Mouse (Mus musculus) right cerebral cortex, postnatal 36 days (tissue): ENCODE results near the gene Tspan17.

Source experiments
- DNase-seq, 2 experiments: peaks; one replicate each; pipeline ENCODE4 v3.0.0; 2022; ENCODE audit warnings: low spot score in 2 of 2, mixed read lengths in 1 of 2

Gene Tspan17

DNA sequence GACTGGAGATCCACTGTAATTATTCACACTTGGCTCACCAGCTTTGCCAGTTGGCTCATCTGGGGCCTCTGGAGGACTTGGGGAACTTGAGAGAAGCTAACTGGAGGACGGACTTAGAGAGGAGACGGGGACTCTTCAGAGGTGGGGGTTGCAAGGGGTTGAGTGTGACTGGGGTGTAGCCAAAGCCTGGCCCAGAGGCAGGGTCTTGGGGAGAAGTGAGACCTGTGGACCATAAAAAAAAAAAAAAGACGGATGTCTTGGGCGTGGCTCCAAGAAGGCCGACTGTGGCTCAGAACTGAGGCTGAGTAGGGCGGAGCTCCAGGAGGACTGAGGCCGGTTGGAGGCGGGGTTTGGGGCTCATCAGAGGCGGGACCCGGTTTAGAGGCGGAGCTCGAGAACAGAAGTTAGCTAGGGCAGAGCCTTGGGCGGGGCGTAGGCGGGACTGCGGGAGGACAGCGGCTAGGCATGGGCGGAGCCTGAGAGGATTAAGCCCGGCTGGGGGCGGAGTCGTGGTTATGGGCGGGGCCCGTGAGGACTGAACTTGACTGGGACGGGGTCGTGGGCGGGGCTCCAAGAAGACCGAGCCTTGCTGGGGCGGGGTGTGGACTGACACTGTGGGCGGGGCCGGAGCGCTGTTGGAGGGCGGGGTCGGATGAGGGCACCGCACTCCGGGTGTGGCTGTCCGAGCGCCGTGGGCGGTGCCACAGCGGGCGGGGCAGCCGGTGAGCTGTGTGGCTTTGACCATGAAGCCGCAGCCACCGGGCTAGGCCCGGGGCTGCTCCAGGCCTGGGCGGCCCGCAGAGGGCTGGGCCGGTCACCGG is at the start of gene Tspan17:
Tspan17 (plus strand) TSS at position 638 of the 821 bp plus-strand sequence.
- DNase-seq: peak; percentile 94 to 96

DNA sequence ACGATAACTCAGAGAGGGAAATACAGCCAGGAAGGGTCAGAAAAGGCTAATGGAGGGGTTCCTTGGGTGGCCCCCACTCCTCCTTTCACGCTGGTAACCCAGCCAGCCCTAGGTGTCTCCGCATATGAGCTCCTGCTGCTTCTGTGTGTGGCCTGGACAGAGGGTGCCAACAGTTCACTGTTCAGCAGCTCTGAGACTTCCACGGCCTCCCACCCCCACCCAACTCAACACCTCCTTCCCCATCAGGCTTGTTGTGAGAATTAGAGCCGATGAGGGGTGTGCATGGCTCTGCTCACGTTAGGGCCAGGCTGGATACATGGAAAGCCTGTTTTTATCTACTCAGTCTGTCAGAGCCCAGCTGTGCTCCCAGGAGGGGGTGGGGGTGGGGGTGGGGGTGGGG is 43.1 kb upstream of the Tspan17 start:
- DNase-seq: no peak

DNA sequence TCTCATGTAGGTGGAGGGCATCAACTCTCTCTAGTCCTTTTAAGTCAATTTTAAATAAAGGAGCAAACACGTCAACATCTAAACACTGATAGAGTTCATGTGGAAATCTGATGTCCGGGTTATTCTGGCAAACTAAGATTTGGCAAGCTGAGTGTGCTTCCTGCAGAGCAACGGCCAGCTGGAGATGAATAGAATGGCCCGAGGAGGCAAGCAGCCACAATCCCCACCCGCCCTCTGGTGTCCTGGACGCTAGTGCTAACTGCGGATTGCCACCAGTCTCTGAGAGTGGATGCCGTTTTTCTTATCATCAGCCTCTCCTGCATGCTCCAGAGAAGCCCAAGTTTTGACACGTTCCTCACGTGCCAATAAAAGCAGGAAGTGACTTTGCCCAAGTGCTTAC is 42.3 kb upstream of the Tspan17 start:
- DNase-seq: no peak

DNA sequence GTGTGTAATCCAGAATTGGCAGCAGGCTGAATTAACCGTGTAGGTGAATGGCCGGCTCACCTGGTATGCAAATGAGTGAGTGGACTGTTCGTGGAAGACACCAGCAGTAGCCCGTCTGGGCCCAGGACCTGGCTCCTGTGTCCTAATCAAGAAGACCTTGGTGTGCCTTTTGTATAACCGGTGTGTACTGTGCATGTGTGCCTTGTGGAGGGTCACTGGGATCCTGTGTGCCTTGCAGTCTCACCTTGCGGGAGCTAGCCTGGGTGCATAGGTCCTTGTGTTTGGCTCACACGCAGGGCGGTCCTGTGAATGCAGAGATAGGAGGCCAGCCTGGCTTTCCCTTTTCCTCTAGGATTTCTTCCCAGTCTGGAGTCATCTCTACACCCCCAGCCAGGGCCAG is 41.0 kb upstream of the Tspan17 start:
- no peak for DNase-seq

DNA sequence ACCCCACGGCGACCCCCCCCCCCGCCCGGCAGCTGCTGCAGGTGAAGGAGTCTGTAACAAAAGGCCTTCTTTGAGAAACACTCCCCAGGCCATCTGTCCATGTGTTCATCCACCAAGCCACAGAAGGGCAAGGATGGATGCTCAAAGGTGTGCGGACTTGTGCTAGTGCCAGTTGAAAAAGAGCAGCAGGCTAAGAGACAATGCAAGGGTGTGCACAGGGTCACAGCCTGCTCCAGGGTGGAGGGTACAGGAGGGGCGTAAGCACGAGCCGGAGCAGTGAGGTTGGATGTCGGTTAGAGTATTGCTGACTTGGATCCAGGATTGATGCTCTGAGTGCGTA is 40.5 kb upstream of the Tspan17 start:
- no peak for DNase-seq

DNA sequence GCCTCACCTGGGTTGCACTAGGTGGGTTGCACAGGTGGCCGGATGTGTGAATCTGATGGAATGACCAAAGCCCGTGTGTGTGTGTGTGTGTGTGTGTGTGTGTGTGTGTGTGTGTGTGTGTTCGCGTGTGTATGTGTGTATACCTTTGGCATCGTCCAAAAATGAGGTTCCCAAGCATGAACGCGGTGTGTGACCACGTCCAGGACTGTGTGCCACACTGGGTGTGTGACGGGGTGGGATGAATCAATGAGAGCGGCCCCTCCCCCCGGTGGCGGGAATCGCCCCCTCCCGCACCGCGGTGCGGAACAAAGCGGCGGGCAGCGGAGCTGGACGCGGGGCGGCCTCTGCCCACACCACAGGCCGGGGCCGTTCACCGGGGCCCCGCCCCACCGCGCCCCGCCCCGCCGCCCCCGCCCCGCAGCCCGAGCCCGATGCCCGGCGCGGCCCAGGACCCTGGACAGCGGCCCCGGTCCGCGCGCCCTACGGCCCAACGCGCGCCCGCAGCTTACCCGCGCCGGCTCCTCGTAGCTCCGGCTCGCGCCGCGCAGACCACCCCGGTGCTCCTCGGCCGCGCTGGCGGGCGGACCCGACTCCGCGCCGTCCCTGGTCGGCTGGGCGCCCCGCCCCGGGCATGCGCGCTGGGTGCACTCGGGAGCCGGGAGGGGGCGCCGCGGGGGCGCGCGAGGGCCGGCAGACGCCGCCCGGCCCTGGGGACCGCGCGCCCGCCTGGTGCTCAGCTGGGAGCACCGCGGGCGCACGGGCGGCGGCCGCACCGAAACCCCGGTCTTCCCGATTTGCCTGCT is 39.9 kb upstream of the Tspan17 start:
- DNase-seq: no peak

DNA sequence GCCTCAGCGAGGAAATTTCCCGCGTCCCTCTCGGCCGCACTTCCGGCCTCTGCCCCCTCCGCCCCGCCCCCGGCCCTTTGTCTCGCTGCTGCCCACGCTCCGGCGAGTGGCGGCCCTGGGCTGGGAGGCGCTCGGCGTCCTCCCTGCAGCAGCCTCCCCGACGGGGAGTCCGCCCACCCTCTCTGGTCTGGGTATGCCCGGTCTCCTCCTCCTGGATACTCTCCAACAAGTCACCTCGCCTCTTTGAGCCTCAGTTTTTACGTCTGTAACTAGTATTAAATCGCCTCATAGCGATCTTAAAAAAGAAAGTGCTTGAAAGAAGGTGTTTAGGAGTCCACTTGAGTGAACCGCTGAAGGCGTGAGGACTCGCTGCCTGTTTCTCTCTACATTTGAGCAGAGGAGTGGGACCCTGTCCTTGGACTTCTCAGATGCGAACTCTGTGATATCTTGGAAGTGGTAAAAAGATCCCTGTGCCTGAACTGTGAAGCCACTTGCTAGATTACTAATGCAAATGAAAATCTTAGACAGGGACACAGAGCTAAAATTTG is 39.2 kb upstream of the Tspan17 start, which contains the start of gene Gprin1:
Gprin1 (minus strand) TSS at position 11 of the 548 bp plus-strand sequence.
- no peak for DNase-seq

DNA sequence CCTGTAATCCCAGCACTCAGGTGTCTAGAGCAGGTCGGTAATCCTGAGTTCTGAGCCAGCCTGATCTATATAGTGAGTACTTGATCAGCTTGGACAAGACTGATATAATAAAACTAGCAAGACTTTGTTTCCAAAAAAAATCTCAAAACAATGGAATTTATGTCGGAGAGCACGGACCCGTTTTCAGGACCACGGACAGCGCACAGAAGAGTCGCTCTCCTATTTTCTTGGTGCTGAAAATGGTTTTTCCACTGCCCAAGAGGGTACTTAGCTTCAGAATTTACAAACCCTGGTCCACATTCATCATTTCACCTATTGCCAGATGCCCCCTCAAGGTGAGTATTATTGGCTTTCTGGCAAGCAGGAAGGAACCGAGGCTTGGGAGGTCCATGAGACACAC is 38.5 kb upstream of the Tspan17 start:
- no peak for DNase-seq

DNA sequence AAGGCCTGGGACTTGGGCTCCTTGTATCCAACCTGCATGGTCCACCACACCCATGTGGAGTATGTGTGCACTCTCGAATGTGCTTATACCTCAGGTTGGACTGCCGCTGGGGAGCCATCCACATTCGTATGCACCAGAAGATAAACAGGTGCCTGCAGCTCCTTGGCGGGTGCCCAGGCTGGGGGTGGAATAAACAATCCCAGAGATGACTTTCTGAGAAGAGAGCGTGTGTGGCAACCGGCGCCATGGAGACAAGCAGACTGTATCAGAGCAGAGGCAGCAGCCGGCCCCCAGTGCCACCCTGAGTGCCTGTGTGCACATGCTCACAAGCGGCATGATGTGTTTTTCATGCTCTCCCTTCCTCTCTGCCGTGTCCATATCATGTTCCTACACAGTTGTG is 36.5 kb upstream of the Tspan17 start:
- DNase-seq: peak; percentile 91

DNA sequence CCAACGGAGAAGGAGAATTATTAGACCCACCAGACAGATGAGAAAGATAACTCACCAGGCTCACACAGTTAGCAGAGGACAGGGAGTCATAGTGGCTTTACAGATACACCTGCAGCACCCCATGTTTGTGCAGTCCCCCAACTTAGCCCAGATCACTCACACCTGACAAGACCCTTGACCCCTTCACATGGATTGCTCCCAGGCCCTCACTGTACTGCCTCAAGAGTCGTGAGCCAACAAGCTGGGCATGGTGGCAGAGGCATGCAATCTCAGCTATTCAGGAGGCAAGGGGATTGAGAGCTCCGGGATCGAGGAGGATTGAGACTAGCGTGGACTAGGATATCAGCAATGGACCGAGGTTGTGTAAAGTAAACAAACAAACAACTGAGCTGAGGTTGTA is 35.4 kb upstream of the Tspan17 start:
- DNase-seq: no peak

DNA sequence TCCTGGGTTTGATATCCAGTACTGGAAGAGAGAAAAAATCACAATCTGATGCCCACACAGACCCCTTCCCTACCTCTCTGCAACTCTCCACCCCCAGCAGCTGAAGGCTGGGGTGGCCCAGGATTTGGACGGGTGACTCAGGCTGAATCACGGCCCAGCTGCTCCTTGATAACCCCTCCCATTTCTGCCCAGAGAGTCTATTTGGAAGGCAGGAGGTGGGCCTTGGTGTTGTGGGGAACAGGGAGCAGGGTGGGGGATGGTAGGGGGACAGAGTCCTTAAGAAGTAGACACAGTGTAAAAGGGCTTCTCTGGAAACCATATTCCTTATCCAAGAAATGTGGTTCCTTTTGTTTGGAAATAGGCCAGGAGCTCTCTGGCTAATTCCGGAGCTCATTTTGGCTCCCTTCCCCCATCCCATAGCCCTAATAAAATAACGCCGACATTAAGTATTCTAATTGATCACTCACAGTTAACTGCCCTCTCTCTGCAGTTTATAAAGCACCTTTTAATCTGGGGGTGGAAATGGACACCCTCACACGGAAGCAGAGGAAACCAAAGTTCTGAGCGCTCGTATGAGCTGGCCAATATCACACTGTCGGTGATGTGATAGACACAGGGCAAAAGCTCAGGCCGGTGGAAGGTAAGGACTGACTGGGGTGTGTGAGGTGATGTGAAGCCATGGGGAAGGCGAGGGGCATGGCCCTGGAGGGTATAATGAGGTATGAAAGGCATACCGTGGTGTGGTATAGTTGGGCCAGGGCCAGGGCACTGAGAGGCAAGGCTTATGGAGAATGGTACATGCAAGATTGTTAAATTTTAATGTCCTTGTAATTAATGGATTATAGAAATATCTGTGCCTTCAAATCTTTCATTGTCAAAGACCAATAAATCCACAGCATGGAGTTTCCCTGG is 34.8 kb upstream of the Tspan17 start:
- DNase-seq: no peak

DNA sequence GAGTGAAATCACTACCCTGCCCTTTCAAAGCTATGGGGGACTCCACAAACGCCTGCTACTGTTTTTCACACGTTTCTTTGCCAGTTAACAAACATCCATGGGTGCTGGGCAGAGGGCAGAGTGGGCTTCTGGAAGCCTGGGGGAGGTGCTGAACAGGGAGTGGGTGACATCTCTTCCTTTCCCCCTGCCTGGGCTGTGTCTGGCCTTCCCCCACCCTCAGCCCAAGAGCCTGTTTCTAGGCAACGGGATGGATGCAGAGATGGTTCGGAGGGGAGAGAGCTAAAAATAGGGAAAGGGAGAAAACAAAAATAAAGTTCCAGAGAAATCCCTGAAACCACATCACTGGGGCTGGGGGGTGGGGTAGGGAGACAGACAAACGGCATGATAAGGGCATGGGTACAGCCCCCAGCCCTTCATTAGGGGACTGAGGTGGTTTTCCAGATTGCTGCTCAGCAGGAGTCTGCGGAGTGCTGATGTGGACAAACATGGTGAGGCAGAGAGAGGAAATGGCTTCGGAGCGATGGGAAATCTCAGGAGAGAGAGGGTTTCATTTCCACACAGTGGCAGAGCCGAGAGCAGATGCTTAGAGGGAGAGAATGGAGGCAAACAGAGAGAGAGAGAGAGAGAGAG is 33.9 kb upstream of the Tspan17 start:
- DNase-seq: no peak

DNA sequence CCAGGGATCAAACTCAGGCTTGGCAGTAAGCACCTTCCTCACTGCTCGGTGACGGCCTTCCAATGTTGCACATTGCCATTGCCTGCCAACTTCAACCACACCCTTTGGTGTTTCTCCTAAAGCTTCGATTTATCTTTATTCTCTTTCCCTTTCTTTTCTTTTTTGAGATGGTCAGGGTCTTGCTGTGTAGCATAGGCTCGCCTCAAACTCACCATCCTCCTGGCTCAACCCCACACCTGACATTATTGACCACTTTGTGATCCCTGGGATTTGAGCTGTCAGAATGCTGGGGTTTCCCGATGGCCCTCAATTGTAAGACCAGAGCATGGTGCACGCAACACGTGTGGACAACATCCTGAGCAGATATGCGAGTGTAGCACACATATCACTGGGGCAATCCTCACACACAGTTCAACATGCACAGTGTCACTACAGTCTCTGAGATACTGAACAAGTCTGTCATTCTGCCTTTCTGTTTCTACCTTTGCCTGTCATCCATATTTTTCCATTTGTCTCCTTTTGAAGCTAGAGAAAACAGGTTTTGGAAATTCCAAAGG is 32.9 kb upstream of the Tspan17 start:
- no peak for DNase-seq

DNA sequence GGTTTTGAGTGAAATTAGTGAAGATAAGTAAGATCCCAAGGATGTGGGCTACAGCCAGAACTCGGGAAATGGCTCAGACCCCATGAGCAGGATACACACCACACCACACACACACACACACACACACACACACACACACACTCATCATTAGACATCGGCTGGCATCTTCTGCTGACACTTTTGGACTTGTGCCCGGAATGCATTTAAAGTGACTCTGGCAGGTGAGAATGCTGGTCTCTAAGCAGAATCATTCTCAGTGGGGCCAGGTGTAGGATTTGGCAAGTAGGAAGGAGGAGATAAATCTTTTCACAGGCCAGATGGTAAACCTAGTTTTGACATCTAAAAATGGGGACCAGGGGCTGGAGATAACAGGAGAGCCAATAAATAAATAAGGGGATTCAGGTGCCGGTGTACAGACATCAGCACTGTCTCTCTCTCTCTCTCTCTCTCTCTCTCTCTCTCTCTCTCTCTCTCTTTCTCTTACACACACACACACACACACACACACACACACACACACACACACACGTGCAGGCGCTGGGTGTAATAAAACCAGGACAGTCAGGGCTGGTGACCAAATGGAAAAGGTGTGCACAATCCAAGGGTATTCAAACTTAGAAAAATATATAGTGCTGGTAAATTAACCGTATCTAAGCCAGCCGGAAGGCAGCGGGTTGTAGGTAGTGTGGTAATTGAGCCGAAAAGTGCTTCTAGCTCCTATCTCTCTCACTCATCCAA is 31.9 kb upstream of the Tspan17 start:
- no peak for DNase-seq

DNA sequence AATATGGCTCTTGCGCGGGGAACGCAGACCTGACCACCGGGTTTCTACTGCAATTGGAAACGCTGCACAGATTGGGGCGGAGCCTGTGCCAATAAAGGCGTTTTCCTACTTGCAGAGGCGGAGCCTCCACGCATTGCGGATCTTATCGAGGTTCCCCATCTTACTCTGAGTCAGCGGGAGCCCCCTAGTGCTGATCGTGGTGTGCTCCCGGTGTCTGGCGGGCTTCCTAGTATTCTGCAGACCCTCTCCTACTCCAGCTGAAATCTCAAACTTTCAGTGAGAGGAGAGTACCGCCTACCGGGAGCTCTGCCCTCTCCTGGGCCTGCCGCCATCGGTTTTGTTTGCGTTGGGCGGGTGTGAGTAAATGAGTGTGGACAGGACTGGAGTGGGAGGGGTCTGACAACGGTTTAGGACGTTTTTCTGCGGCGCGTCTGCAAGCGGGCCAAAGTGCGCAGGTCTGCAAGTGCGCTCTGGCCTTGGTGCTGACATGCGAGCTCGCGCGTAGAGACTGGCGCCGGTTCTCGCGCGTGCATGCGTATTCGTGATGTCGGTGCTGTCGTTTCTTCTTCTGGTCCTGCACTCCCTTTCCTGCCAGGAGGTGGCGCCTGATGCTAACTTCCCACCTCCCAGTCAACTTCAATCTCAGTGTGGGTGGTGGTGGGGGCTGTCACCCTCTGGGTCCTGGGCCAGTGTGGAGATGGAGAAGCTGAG is 31.0 kb upstream of the Tspan17 start:
- peak; percentile 91 for DNase-seq

DNA sequence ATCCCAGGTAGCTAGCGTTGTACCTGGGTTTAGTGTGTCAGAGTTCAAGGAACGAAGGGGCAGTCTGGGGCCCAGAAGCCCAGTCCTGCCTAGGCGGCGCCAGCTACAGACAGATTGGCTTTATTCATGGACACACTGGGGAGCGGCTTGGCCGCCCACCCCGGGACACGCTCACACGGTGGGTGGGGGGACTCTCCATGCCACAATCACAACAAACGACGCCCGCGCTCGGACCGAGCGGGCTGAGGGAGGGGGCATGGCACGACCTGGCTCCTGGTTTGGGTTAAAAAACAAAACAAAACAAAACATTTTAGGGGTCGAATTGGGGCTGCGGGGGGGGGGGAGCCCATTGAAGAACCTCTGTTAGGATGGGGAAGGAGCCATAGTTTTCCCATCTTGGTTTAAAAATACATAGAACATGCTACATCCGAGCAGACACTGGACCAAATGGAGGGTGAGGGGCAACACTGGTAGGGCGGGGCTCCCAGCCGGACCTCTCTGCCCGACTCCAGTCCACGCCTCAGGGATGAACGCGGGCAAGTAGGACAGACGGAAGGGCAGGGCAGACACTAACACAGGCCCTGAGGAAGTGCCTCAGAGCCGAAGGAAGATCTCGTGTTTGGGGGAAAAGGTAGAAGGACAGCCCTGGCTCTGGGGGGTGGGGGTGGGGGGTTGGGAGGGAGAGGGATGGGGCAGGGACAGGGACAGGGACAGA is 30.3 kb upstream of the Tspan17 start:
- no peak for DNase-seq

DNA sequence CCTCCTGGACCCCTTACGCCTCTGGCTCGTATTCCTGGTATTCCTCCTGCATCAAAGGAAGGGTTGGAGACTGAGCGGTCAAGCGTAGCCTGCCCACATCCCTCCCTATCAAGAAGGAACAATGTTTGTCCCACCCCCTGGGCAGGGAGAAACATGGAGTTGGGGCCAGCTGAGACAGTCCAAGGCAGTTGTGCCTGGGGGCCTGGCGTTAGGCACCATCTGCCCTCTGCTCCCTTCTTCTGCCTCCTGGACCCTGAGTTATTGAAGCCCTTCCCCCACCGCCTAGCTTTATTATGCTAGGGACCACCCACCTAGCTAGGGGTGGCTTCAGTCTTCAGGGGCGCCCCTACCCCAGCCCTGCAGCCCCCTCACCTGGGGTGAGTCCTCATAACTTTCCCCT is 29.7 kb upstream of the Tspan17 start:
- DNase-seq: no peak

DNA sequence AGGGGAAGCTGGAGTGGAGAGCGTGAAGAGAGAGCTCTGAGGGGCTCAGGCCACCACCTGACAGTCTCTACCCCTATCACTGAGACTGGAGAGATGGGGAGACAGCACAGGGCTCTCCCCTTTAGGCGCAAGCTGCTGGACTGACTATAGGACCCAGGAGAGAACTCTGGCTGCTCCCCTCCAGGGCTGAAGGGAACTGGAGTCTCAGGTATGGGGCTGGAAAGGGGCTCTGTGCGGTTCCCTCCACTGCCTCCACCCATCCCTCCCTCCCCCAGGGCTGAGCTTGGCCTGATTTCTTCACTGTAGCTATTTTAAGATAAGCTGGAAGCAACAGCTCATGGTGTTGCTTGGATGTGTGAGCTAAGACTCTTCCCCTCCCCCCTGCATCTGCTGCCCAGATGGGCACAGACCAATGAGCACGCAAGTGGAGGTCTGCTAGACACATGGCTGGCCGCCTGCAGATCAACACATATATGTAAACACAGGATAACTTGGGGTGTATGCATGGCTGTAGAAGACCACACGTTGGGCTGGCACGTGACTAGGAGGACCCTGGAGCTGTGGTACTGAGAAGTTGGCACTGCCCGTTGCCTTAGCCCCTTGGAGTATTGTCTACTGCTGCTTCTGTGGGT is 28.9 kb upstream of the Tspan17 start:
- DNase-seq: peak; percentile 89 to 92
